Mouse (Mus musculus) small intestine, adult 2 months (tissue): Measurements from ENCODE around the gene St7l. TPM values are rescaled to one million over a fixed set of nuclear protein-coding genes. Genes with fewer than 3 reads are reported as not detected.

Experiments
- H3K27ac ChIP-seq: fragments of 200-500 bp; 2 replicates; pipeline ENCODE4 v1.5.1; 2012; ENCODE audit warnings: low read depth, low read length, control low read depth, inconsistent platforms; ENCODE audit not compliant: insufficient read depth
- H3K27me3 ChIP-seq: fragments of 200-500 bp; 2 replicates; pipeline ENCODE4 v1.6.1; 2012; ENCODE audit warnings: mild to moderate bottlenecking, moderate library complexity, low read length, inconsistent platforms; ENCODE audit not compliant: control insufficient read depth, insufficient read depth
- H3K36me3 ChIP-seq: fragments of 200-500 bp; 2 replicates; pipeline ENCODE4 v1.6.1; 2012; ENCODE audit warnings: mild to moderate bottlenecking, low read length, control low read depth, inconsistent platforms; ENCODE audit not compliant: control insufficient read depth, insufficient read depth
- H3K4me1 ChIP-seq: fragments of 200-500 bp; 2 replicates; pipeline ENCODE4 v1.6.1; 2012; ENCODE audit warnings: low read length, inconsistent platforms, mixed read lengths; ENCODE audit not compliant: control insufficient read depth, insufficient read depth, insufficient read length
- H3K4me3 ChIP-seq: fragments of 200-500 bp; 2 replicates; pipeline ENCODE4 v1.5.1; 2012; ENCODE audit warnings: low read depth, mild to moderate bottlenecking, control low read depth, inconsistent platforms, low read length, moderate library complexity
- CTCF ChIP-seq: fragments of 200-500 bp; IDR thresholded peaks from 2 replicates; pipeline ENCODE4 v1.5.1; 2012; ENCODE audit warnings: low read depth, mild to moderate bottlenecking, control low read depth, inconsistent platforms, low read length, moderate library complexity, mixed read lengths; ENCODE audit not compliant: insufficient replicate concordance, insufficient read length; ENCODE audit errors: extremely low read depth
- POLR2A ChIP-seq: fragments of 200-500 bp; IDR thresholded peaks from 2 replicates; pipeline ENCODE4 v1.6.1; 2012; ENCODE audit warnings: low read depth, mild to moderate bottlenecking, control low read depth, inconsistent platforms, low read length, moderate library complexity
- WGBS: fragments of 180-500 bp; shearing (Covaris S2); methylation state at CpG from one replicate; pipeline ENCODE4 v1.1.7; 2018; 5-methylcytosine and 5-hydroxymethylcytosine counted together
- polyA plus RNA-seq: library from polyadenylated mRNA; depleted of rRNA; stranded (reverse); fragments of >200 nt; gene quantifications from 2 replicates; pipeline ENCODE4 v1.2.3, GENCODE M21; 2012

Gene St7l
- polyA plus RNA-seq, 1 experiment = 4.6 TPM

DNA sequence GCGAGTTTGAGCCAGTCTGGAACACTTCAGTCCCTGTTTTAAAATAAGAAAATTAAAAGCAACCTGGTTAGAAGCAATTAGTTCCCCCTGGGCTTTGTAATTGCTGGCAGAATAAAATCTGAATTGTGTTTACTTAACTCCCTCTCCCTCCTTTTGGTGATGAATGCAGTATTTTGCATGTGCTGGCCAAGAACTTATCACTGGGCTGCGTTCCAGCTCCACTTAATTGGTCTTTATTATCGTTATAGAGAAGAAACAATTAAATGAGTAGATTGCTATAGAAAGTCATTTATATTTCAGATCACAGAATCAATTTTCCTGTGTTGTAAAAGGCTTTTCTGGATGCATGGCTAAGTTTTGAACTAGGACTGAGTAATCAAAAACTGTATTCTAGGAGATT lies 32.3 kb downstream of the St7l start:
- no peaks in the 10 kb centered on the region for H3K27me3 ChIP-seq
- no peak overlapping the region for H3K27ac ChIP-seq
- H3K4me3 ChIP-seq = no peak overlapping the region
- WGBS = 43% methylated on average over 3 of the region's 3 CpGs
- no peaks in the 10 kb centered on the region for H3K4me1 ChIP-seq
- peaks cover 44% of the 10 kb centered on the region for H3K36me3 ChIP-seq
- no peak for TF ChIP-seq POLR2A
- no peak for TF ChIP-seq CTCF

DNA sequence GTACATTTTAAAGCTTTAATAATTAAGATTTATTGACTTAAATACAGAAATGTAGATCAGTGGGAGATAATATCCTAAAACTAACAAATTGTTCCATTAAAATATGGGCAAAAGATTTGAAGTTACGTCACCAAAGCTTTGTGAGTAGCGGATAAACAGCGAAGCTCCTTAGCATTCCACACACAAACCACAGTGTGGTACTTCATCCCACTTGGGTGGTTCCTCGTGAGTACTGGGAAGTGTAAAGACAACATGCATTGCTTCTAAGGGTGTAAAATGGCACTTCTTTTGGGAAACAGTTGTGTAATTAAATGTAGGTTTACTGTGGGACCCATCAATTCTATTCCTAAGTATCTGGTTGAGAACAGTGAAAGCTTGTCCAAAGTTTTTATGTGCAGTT lies 37.3 kb downstream of the St7l start:
- Histone ChIP-seq H3K4me1 (no peaks in the 10 kb centered on the region), H3K27ac (no peak overlapping the region), H3K36me3 (peaks cover 24% of the 10 kb centered on the region), H3K27me3 (no peaks in the 10 kb centered on the region), H3K4me3 (no peak overlapping the region)
- TF ChIP-seq POLR2A (no peak), CTCF (no peak)
- WGBS = 91% methylated on average over 4 of the region's 4 CpGs

DNA sequence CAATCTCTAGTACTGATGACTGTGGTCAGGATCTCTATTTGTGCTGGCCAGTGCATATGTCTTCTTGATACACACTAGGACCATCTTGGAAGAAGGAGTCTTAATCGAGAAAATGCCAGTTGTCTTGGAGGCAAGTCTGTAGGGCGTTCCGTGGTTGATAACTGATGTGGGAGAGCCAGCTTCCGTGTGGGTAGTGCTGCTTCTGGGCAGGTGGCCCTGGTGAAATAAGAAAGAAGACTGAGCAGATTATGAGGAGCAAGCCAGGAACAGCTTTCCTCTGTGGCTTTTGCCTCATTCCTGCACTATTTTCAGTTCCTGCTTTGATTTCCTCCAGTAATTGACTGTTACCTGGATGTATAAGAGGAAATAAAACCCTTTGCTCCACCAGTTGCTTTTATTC lies 41.6 kb downstream of the St7l start:
- 88% methylated on average over 4 of the region's 4 CpGs for WGBS
- H3K4me3 ChIP-seq = no peak overlapping the region
- peaks cover 18% of the 10 kb centered on the region for H3K36me3 ChIP-seq
- no peaks in the 10 kb centered on the region for H3K27me3 ChIP-seq
- TF ChIP-seq CTCF (no peak), POLR2A (no peak)
- no peak overlapping the region for H3K27ac ChIP-seq
- no peaks in the 10 kb centered on the region for H3K4me1 ChIP-seq

DNA sequence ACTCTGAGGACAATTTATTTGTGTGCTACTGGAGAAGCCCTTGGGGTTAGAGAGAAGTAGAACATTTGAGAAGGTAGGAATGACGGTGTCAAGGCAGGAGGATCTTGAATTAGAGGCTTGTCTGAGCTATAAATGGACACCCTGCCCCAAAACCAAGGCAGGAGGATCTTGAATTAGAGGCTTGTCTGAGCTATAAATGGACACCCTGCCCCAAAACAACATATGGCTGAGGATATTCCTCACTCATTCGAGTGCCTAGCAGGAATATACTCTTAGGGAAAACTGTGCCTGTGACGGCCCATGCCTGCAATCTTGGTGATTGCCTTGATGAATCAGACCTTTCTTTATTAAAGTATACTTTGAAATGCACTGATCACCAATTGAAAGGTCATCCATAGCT lies 42.2 kb downstream of the St7l start:
- H3K27me3 ChIP-seq = no peaks in the 10 kb centered on the region
- WGBS = 88% methylated on average over 3 of the region's 3 CpGs
- H3K4me3 ChIP-seq = no peak overlapping the region
- H3K27ac ChIP-seq = no peak overlapping the region
- TF ChIP-seq POLR2A = no peak
- no peak for TF ChIP-seq CTCF
- no peaks in the 10 kb centered on the region for H3K4me1 ChIP-seq
- H3K36me3 ChIP-seq = peaks cover 16% of the 10 kb centered on the region

DNA sequence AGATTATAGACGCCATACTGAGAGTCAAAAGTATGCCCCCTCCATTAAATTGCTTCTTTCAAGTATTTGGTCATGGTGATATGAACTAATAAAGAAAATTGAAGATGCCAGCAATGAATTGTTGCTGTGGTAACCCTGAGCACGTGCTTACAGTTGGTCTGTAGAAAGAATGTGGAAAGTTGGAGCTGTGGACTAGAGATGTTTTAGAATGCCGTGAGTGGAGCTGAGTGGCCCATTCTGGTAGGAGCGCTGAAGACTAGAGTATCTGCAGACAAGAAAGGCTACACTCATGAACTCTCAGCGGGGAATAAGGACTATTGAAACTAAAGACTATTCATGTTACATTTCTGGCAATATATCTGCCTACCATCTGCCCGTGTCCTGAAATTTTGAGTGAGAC lies 45.4 kb downstream of the St7l start:
- no peak for TF ChIP-seq CTCF
- TF ChIP-seq POLR2A = no peak
- 97% methylated on average over 6 of the region's 6 CpGs for WGBS
- H3K27ac ChIP-seq = no peak overlapping the region
- no peak overlapping the region for H3K4me3 ChIP-seq
- H3K36me3 ChIP-seq = peaks cover 18% of the 10 kb centered on the region
- no peaks in the 10 kb centered on the region for H3K4me1 ChIP-seq
- no peaks in the 10 kb centered on the region for H3K27me3 ChIP-seq

DNA sequence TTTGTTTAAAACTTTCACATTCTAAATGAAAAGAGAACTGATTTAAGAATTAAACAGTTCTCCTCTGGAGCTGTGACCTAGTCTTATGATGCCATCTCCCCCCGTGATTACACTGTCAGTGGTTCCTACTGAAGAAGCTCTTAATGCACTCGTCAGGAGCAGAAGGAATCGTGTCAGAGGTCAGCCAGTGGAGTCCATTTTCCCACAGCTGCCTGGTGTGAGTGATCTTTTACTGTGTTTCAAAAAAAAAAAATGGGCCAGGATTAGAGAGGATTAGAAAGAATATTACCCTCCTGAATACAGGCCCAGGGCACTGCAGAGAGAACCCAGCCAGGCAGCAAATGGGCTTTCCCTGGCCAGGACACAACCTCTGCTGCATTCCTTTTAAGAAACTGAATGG lies 51.2 kb downstream of the St7l start:
- H3K27me3 ChIP-seq = no peaks in the 10 kb centered on the region
- no peak overlapping the region for H3K4me3 ChIP-seq
- H3K27ac ChIP-seq = no peak overlapping the region
- TF ChIP-seq POLR2A (no peak), CTCF (no peak)
- peaks cover 12% of the 10 kb centered on the region for H3K36me3 ChIP-seq
- H3K4me1 ChIP-seq = no peaks in the 10 kb centered on the region
- WGBS = 82% methylated on average over 3 of the region's 3 CpGs

DNA sequence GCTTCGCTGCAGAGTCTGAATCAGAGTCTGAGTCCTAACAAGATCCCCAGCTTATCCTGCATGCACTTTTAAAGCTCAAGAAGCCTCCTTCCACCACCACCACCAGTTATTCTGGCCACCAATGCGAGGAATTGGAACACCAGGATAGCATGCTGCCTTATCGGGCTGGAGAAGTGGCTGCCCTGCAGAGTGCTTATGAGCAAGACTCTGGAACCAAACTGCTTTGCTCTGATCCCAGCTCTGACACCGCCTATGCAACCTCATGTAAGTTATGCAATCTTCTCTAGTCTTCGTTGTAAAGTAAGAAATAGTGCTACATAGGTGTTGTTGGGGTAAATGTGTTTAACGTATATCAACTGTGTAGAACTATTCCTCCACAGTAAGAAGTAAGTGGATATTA lies 65.6 kb downstream of the St7l start:
- 94% methylated on average over 6 of the region's 6 CpGs for WGBS
- Histone ChIP-seq H3K36me3 (peaks cover 29% of the 10 kb centered on the region), H3K4me1 (no peaks in the 10 kb centered on the region), H3K27ac (no peak overlapping the region), H3K4me3 (no peak overlapping the region), H3K27me3 (no peaks in the 10 kb centered on the region)
- TF ChIP-seq POLR2A (no peak), CTCF (no peak)
